Mouse (Mus musculus) mouse trophoblast stem cell (cell line): Measurements from ENCODE around the gene Zfp618.

Source experiments
- in situ Hi-C, 2 experiments: fragments of 300-500 bp; cut with MseI, MboI; formaldehyde crosslinking; loops; 2 replicates in 1 of 2; 3 replicates in 1 of 2; pipeline ENCODE4 v1.15.1; 2025

The Zfp618 gene

GRCm38 (mm10) chr4:63155596-63155995 lies 190.2 kb downstream of the Zfp618 start:
- in situ Hi-C loops, result loop anchor here (5.0 kb wide), 2 partner anchors 152 to 157 kb away; no protein-coding TSS in a partner anchor

DNA sequence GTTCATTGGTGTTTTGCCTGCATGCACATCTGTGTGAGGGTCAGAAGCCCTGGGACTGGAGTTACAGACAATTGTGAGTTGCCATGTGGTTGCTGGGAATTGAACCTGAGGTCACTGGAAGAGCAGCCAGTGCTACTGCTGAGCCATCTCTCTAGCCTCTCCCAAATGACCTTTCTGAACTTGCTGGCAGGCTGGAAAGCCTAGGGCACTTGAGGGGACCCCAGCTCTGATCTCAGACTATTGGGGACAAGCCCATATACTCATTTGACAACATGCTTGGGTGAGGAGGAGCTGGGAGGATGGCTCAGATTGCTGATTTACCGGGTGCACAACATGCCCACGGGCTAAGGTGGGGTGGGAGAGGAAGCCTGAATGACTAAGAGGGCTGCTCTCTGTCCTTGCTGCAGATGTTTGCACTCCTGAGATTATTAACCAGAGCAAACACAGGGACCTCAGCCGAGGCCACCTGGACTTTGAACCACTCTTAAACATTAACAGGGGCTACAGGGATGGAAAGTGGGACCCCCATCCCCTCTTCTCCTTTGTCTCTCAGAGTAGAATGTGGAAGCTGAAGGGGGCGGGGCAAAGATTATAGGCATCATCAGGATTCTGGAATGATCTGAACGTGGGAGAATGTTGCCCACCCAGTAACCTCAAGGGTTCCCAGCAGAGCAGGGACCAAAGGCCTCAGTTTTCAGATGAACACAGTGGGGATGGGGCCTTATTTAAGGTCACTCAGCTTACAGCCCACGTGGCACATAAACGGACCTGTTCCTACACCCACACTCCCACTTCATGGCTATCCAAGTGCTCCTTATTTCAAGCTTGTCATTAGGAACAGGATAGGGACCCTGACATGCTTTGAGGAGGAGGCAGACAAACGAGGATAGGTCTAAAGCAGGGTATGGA lies 191.6 kb downstream of the Zfp618 start:
- in situ Hi-C loops, result loop anchor here (5.0 kb wide), 2 partner anchors 150 to 155 kb away; no protein-coding TSS in a partner anchor

DNA sequence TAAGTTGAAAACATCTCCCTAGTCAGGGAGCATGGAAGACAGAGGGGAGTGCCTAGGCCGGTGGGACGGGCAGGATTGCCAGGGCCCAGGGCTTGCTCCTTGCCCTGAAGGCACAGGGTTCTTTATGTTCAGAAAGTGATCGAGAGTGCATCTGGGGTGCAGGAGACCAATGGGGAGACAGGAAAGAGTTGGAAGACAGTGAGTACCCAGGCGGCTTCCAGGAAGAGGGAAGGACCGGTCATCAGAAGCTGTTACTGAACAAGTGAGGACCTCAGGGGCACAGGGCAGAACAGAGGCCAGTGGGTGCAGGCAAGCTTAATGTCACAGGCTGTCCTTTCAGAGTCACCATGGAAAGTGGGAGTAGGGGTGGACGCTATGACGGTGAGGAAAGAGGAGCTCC lies 192.8 kb downstream of the Zfp618 start:
- in situ Hi-C loops, result loop anchor here (5.0 kb wide), 2 partner anchors 149 to 154 kb away; no protein-coding TSS in a partner anchor

- in situ Hi-C loops, result loop anchor here (5.0 kb wide), 2 partner anchors 148 to 153 kb away; no protein-coding TSS in a partner anchor
These were observed 193.7 kb downstream of the Zfp618 start for GRCm38 (mm10) chr4:63158961-63159592.

DNA sequence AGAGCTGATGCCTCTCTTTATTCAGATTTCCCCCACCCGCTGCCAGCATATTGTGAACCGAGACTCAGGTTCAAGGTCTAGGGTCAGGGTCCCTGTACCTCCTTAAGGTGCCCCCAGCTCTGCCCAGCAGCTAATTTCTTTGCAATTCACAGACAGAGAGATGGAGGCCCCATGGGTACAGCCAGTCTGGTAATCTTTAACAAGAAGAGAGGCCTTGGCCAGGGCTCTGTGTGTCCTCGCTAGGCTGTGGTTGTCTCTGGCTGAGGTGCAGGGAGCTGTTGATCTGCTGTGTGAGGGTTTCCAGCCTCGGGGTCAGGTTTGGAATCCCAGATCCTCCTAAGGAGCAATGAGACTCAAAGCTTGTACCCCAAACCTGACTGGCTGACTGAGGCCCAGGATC lies 200.3 kb downstream of the Zfp618 start:
- in situ Hi-C loops, result no loop called here

DNA sequence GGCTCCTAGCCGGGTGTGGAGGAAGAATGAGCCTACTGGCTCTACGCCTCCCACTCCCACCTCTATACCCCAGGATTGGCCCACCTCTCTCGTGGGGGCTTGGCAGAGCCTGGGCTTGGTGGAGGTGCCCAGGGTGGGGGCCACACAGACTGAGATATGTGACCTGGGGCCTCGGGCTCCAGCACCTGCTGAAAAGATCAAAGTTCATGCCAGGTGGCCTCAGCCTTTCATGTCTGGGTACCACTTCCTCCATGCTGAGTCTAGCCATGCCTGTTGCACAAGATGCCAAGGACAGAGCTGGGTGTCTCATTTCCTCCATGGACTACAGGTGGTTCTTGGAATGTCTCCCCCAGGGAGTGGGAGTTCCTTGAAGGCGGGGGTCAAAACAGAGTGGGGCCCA lies 200.9 kb downstream of the Zfp618 start:
- in situ Hi-C loops, result no loop called here

DNA sequence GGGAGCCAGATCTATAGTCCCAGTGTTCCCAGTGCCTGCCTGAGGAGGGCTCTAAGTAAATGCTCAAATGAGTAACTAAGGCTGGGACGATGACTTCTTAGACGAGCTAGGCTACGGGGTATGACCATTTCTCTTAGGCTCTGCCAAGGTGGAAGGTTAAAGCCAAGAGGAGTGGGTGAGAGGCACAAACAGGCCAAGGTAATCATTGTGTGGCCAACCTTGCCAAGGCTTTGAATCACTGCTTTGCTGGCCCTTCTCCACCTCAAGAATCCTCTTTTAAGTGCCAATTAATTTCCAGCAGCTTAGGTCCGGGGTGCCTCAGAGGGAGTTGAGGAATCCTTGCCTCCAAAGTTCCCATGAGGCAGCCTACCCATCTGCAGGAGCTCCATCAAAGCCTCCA lies 204.7 kb downstream of the Zfp618 start:
- in situ Hi-C loops, result no loop called here

DNA sequence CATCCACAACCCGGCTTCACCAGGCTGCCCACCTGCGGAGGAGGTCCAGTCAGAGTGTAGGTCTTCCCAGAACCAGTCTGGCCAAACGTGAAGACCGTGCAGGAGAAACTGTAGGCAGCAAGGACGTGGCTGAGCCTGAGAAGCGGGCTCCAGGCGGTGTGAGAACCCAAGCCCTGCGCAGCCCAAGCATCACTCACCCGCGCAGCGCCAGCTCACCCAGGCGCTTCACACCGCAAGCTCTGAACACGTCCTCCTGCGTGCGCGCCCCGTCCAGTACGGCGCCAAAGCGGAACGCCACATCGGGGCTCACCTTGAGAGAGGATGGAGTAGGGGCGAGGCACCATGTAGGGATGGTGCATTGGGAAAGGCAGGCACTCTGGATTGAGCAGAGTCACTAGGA lies 205.7 kb downstream of the Zfp618 start:
- in situ Hi-C loops, result no loop called here

DNA sequence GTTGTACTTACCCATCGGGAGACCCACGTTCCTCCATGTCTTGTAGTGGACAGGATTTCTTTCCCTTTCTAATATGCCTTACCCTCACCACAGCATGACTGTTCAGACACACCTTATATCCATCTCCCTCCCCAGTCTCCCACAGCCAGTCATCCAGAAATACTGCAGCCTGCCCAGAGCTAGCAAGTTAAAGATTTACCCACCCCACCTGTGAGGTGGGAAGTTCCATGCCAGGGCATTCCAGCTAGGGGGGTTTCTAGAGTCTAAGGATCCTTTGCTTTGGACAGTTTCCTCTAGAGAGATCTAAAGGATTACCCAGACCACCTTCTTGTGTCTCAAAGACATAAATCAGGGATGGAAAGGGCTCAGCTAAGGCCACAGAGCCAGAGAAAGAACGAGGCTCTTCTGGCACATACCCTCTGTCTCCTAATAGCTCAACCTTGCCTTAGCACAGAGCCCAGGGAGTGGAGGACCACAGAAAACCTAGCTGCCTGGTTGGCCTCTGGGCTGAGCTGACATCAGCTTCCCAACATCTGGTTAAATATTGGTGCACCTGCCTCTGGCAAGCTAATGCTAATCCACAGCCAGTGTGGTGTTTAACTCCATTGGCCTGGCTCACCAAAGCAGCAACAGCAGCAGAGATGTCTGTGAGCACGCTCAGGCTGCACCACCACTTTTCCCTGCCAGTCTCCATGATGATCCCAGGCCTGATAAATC lies 206.8 kb downstream of the Zfp618 start, which contains the start of gene Kif12:
Gene Kif12, minus strand, starts transcription at position 163 of the 717 bp plus-strand sequence.
- in situ Hi-C loops, result no loop called here

DNA sequence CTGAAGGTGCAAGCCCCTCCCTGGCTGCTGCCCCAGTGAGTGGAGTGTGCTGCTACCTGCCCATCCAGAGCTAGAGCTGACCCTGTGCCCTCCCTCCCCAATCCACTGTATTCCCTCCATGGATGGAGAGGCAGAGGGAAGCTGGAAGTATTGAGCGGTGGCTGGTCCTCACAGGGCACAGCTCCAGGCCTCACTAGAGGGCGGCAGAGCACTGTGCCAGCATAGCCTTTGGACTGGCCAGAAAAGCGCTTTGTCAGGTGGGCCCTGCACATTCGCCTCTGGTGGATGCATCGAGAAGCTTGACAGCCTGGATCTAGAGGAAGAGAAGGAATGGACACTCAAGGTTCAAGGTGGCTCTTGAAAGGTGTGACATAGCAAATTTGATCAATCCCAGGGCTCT lies 216.2 kb downstream of the Zfp618 start:
- in situ Hi-C loops, result no loop called here

DNA sequence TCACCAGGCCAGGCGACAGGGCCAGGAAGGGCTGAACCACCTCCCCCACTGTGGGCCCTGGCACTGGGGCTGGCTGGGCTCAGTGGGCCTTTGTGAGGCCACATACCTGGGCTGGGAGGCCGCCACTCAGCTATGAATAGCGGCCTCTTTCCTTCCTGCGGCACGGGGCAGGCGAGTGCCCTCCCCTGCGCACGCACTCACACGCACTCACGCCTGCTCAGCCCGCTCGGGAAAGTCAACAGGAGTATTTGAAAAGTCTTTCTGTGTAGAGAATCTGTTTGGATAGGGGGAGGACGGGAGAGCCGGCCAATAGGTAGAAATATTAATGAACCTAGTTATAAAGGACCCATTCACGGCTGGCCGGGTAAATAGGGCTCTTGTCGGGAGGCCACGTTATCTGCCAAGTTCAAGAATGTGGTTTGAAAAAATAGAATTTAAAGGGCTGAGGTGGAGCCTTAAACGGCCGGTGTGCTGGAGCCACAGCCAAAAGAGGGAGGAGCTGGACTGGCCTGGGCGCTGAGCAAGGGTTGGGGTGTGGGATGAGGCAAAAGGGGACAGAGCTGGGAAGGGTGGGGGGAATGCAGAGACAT lies 221.0 kb downstream of the Zfp618 start:
- in situ Hi-C loops, result no loop called here
